Mouse (Mus musculus) right cerebral cortex, postnatal 25 days (tissue): ENCODE results near the gene Wfs1.
"Not testable (repeated sequence)": the region's sequence is repeated elsewhere in the genome, so short reads cannot be mapped to it uniquely, and the experiment has no call there.

Experiments used
- DNase-seq: peaks from one replicate; pipeline ENCODE4 v3.0.0; 2022

Gene Wfs1

GRCm38 (mm10) chr5:36988781-36989624, at the start of gene Wfs1:
TSS of gene Wfs1 (minus strand) at chr5:36989205.
- peak; percentile 94 for DNase-seq

GRCm38 (mm10) chr5:37036884-37037283, 47.9 kb upstream of the Wfs1 start:
- DNase-seq, result no peak

- no peak for DNase-seq
Measured at GRCm38 (mm10) chr5:37035896-37036295, 46.9 kb upstream of the Wfs1 start.

GRCm38 (mm10) chr5:37035192-37035591, 46.2 kb upstream of the Wfs1 start:
- peak; percentile 29 for DNase-seq

- no peak for DNase-seq
Measured at GRCm38 (mm10) chr5:37030753-37031152, 41.7 kb upstream of the Wfs1 start.

GRCm38 (mm10) chr5:37029326-37029905, 40.4 kb upstream of the Wfs1 start:
- no peak for DNase-seq

GRCm38 (mm10) chr5:37028486-37029311, 39.7 kb upstream of the Wfs1 start:
- DNase-seq, result peak; percentile 73

- DNase-seq, result peak; percentile 92
Measured at GRCm38 (mm10) chr5:37028104-37028485, 39.1 kb upstream of the Wfs1 start.

GRCm38 (mm10) chr5:37027701-37028100, 38.7 kb upstream of the Wfs1 start:
- DNase-seq, result no peak

- DNase-seq, result no peak
Measured at GRCm38 (mm10) chr5:37017222-37017621, 28.2 kb upstream of the Wfs1 start.

GRCm38 (mm10) chr5:37015612-37016310, 26.8 kb upstream of the Wfs1 start:
- peak; percentile 43 for DNase-seq

GRCm38 (mm10) chr5:37010666-37011317, 21.8 kb upstream of the Wfs1 start:
- peak; percentile 64 for DNase-seq

GRCm38 (mm10) chr5:37009761-37010160, 20.8 kb upstream of the Wfs1 start:
- not testable (repeated sequence) for DNase-seq

GRCm38 (mm10) chr5:37002001-37002400, 13.0 kb upstream of the Wfs1 start:
- peak; percentile 73 for DNase-seq

- no peak for DNase-seq
Measured at GRCm38 (mm10) chr5:37001002-37001401, 12.0 kb upstream of the Wfs1 start.

- no peak for DNase-seq
Measured at GRCm38 (mm10) chr5:36997996-36998395, 9.0 kb upstream of the Wfs1 start.

GRCm38 (mm10) chr5:36996410-36996809, 7.4 kb upstream of the Wfs1 start:
- no peak for DNase-seq

GRCm38 (mm10) chr5:36990631-36991350, 1.8 kb upstream of the Wfs1 start:
- DNase-seq, result no peak

GRCm38 (mm10) chr5:36990196-36990595, 1.2 kb upstream of the Wfs1 start:
- no peak for DNase-seq

- no peak for DNase-seq
Measured at GRCm38 (mm10) chr5:36989625-36989977, 596 bp upstream of the Wfs1 start.

GRCm38 (mm10) chr5:36988124-36988780, 753 bp downstream of the Wfs1 start:
- no peak for DNase-seq
